Mouse (Mus musculus) spleen, embryonic (tissue): ENCODE results near the gene Endog.

ENCODE experiments used
- CTCF ChIA-PET: fragments of 350-600 bp; sonication (Branson Sonifier 250); formaldehyde crosslinking; loops from one replicate; lab custom pipeline; 2022; lab: Charles Lee

The Endog gene

GRCm38 (mm10) chr2:30207401-30207800 lies 36.1 kb downstream of the Endog start:
- CTCF ChIA-PET, result no interaction called here

GRCm38 (mm10) chr2:30207886-30208285 lies 36.6 kb downstream of the Endog start:
- CTCF ChIA-PET, result no interaction called here

GRCm38 (mm10) chr2:30211408-30212168 lies 40.3 kb downstream of the Endog start:
- CTCF ChIA-PET, result interaction anchor here (0.7 kb wide), 1 partner anchor 157 kb away, joined by 6 read pairs; no protein-coding TSS in a partner anchor

GRCm38 (mm10) chr2:30212169-30212545 lies 40.9 kb downstream of the Endog start:
- CTCF ChIA-PET, result no interaction called here

GRCm38 (mm10) chr2:30212951-30213350 lies 41.7 kb downstream of the Endog start:
- CTCF ChIA-PET, result interaction anchor here (0.6 kb wide), 1 partner anchor 1230 kb away, joined by 11 read pairs; no protein-coding TSS in a partner anchor

GRCm38 (mm10) chr2:30214745-30215144 lies 43.5 kb downstream of the Endog start:
- CTCF ChIA-PET, result interaction anchor here (0.8 kb wide), 1 partner anchor 621 kb away, joined by 4 read pairs; no protein-coding TSS in a partner anchor

- CTCF ChIA-PET, result no interaction called here
Observed at GRCm38 (mm10) chr2:30215493-30215892, 44.2 kb downstream of the Endog start.

- CTCF ChIA-PET, result no interaction called here
Observed at GRCm38 (mm10) chr2:30216293-30216692, 45.0 kb downstream of the Endog start.
